Mouse (Mus musculus) thymus, postnatal 36 days (tissue): Measurements from ENCODE around the gene Pfkfb3.
A peak's percentile ranks its signal among the peaks of the same experiment; 100 is the strongest.

Experiments
- DNase-seq, 2 experiments: peaks; one replicate each; pipeline ENCODE4 v3.0.0; 2022; ENCODE audit warnings: mixed read lengths in 2 of 2

Gene Pfkfb3

GRCm38 (mm10) chr2:11501301-11502254 is 52.3 kb downstream of the Pfkfb3 start:
- DNase-seq: peak; percentile 85 to 87

- peak; percentile 4 to 10 for DNase-seq
Observed at GRCm38 (mm10) chr2:11500666-11501065, 53.2 kb downstream of the Pfkfb3 start.

- DNase-seq: no peak
Observed at GRCm38 (mm10) chr2:11496601-11497031, 57.3 kb downstream of the Pfkfb3 start.

DNA sequence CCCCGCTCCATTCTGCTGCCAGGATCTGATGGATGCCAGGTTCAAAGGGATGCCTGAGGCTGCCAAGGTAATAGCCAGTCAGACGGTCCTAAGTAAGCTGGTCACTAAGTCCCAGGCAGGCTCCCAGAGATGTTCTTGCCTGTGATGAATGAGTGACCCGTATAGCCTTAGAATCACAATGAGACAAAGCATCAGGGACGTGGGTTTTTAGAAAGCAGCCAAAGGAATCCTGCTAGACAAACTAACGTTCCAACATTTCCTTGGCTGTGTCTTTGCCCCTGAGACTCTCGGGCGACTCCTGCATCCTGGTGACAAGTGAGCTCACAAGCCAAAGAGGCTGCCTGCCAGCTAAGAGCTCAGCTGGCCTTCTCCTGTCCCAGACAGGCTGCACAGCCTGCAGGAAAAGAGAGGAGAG is 59.0 kb downstream of the Pfkfb3 start:
- no peak for DNase-seq

DNA sequence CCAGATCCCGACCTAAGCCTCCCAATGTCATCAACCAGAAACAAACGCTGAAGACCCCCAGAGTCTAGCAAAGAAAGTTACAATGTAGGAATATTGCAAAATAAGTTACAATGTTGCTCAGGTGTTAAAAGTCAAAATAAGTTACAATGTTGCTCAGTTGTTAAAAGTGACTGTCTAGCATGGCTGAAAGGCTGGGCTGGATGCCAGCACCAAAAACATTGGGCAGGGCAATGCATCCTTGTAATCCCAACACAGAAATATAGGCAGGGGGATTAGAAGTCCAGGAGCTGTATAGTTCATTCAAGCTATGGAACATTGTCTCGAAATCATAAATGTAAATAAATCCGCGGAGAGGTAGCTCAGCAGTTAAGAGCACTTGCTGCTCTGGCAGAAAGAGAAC is 61.0 kb downstream of the Pfkfb3 start:
- no peak for DNase-seq

DNA sequence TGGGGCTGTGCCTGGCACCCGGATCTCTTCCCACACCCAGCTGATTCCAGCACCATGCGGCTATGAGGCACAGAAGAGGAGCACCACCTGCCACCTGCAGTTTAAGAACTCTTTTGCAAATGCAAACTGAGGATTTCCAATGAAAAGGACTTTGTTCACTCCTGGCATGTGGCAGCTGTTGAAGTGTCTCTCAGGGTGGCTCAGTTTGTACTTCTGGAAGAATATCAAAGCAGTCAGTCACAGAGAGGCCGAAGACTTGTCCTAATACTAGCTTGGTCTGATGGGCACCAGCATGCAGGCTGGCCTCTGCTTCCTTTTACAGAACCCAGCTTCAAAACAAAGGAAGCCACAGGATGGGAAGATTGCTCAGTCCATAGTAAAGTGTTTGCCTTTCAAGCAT is 62.4 kb downstream of the Pfkfb3 start:
- no peak for DNase-seq

DNA sequence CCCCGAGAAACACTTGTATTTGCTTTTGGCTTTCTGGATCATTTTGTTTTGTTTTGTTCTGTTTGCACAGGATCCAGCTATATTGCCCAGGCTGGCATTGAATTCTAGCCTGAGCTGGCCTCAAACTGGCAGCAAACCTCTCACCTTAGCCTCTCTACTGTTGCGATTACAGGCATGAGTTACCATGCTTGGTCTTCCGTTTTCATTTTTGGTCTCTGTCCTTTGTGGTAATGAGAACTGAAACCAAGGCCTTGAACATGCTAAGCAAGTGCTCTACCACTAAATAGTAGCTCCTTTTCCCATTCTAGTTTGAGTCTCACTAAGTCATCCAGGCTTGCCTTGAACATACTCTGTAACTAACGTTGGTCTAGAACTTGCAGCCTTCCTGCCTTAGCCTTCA is 63.3 kb downstream of the Pfkfb3 start:
- no peak for DNase-seq

GRCm38 (mm10) chr2:11483226-11483625 is 70.7 kb downstream of the Pfkfb3 start:
- no peak for DNase-seq

GRCm38 (mm10) chr2:11482364-11482763 is 71.5 kb downstream of the Pfkfb3 start:
- no peak for DNase-seq

DNA sequence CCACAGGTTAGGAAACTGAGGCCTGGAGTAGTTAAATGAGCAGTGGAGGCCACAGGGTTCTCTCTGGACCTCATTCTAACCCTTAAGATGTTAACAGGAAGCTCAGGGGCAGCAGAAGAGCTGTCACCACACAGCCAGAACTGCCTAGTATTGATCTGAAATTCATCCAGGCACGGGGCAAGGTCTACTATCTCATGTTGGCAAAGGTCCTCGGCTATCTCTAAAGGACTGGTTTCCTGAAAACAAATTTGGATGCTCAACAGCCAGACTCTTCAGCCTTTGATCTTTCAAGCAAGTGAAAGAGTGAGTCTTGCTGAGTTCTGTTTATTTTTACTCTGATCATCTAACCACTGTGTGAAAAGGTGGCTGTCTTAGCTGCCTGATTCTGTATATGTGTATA is 74.9 kb downstream of the Pfkfb3 start:
- no peak for DNase-seq

- DNase-seq: no peak
Observed at GRCm38 (mm10) chr2:11475316-11475715, 78.6 kb downstream of the Pfkfb3 start.

GRCm38 (mm10) chr2:11464661-11465099 is 89.2 kb downstream of the Pfkfb3 start:
- no peak for DNase-seq

GRCm38 (mm10) chr2:11460976-11461375 is 92.9 kb downstream of the Pfkfb3 start:
- DNase-seq: no peak

DNA sequence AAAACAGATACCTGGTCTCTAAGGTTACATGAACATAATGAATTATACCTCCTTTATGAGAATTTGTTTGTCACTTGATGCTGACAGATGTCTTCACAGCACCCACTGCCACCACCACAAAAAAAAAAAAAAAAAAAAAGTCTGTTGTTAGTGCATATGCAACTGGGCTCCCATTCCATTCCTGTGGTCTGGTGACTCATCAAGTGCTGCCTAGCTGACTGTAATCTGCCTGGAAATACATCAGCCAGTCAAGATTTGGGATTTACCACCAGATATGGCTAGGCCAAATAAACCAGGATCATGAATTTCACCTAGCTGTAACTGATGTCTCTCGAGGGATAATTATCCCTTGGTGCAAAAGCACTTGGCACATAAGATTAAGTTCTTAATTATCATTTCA is 95.4 kb downstream of the Pfkfb3 start:
- DNase-seq: no peak

- no peak for DNase-seq
Observed at GRCm38 (mm10) chr2:11457904-11458303, 96.0 kb downstream of the Pfkfb3 start.

DNA sequence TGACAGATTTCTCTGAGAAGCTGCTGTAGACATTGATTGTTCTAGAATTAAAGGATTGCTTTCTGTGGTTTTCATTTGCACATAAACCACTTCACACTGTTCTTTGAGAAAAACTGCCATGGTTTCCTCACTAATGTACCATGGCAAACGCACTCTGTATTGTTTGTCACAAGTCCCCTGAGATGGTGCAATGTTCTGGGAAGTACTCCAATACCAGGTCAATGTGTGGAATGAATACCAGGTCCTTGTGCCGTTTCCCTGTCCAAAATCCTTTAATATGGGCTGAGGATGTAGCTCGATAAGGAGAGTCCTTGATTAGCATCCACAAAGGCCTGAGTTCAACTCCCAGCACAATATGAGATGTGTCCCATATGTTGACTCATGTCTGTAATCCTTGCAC is 105.2 kb downstream of the Pfkfb3 start:
- DNase-seq: no peak

GRCm38 (mm10) chr2:11447865-11448264 is 106.0 kb downstream of the Pfkfb3 start:
- no peak for DNase-seq

- DNase-seq: no peak
Observed at GRCm38 (mm10) chr2:11445722-11446121, 108.2 kb downstream of the Pfkfb3 start.

GRCm38 (mm10) chr2:11441864-11442263 is 112.0 kb downstream of the Pfkfb3 start:
- DNase-seq: no peak

DNA sequence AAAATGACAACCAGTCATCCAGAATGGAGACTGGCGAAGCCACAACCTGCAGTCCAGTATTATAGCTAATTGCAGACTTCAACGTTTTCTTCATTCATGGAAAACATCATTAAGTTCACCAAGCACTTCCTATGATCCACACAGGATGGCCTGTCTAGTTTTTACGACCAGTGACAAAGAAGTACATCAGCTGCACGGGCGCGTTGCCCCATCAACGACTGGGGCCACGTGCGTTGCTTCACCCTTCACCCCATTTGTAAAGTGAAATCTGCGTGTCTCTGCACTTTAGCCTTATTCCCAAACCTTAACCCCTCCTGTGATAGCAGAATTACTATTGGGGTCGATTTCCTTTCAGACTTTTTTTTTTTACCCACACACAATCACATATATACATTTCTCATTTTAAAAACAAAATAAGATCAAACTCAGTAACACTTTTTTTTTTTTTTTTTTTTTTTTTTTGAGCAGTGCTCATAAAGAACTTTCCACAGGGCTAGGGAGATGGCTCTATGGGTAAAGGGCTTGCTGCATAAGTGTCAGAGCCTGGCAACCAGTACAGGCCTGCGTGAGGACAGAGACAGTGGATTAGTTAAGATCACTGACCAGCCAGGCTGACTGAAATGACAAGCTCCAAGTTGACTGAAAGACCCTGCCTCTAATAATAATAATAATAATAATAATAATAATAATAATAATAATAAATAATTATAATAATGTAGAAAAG is 115.5 kb downstream of the Pfkfb3 start:
- DNase-seq: no peak

DNA sequence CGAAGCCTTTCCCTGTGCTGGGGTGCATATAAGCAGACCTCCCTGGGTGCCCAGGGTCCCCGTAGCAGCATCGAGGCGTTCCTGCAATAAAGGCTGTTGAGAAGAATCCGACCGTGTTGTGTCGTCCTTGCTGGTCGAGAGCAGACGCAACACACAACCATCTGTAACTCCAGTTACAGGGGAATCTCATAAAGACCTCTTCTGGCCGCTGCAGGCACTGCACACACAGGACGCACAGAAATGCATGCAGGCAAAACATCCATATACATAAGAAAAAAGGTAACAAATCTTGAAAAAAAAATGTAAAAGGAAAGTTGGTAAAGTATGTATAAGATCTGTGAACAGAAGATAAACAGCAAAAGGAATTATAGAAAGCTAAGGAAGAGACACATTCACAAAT is 117.5 kb downstream of the Pfkfb3 start:
- DNase-seq: no peak

DNA sequence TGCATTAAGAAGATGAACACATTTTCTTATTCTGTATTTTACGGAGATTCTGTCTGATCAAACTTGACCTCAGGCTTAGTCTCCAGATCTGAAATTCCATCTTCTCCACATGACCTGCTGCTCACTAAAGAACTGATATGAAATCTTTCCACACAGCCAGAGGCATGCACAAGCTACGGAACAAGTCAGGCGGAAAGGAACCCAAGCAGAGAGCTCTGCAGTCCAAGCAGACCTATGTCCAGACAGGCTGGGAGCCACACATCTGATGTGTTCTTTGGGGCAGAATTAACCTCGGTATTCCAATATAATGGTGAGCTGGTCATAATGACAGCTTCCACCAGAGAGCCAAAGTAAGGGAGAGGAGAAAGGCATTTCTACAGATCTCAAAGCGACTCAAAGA is 120.5 kb downstream of the Pfkfb3 start:
- DNase-seq: no peak

DNA sequence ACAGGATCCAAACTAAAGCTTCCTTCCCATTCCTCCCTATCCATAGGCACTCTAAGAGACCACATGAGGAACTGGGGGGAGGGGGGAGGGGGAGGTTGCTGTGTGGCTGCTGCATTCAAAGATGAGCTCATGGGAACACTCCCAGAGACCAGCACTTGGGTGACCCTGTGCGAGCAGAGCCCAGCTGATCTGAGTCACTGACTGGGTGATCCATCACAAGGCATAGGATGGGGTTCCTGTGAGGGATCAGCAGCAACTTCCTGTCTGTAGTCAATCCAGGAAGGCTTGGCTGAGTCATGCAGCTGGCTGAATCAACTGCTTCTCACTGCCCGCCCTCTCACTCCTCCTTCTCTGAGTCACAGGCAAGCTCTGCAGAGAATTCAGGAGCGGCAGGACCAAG is 124.3 kb downstream of the Pfkfb3 start:
- peak in 1 of 2 experiments; percentile 13 for DNase-seq

GRCm38 (mm10) chr2:11428621-11429020 is 125.3 kb downstream of the Pfkfb3 start:
- DNase-seq: no peak
